Mouse (Mus musculus) embryo, embryonic 10 days (tissue): ENCODE measurements around the gene Sdk1.

Source experiments
- DNase-seq: peaks from one replicate; pipeline ENCODE4 v3.0.0-alpha.2; 2015; ENCODE audit warnings: low spot score

Sdk1 gene

DNA sequence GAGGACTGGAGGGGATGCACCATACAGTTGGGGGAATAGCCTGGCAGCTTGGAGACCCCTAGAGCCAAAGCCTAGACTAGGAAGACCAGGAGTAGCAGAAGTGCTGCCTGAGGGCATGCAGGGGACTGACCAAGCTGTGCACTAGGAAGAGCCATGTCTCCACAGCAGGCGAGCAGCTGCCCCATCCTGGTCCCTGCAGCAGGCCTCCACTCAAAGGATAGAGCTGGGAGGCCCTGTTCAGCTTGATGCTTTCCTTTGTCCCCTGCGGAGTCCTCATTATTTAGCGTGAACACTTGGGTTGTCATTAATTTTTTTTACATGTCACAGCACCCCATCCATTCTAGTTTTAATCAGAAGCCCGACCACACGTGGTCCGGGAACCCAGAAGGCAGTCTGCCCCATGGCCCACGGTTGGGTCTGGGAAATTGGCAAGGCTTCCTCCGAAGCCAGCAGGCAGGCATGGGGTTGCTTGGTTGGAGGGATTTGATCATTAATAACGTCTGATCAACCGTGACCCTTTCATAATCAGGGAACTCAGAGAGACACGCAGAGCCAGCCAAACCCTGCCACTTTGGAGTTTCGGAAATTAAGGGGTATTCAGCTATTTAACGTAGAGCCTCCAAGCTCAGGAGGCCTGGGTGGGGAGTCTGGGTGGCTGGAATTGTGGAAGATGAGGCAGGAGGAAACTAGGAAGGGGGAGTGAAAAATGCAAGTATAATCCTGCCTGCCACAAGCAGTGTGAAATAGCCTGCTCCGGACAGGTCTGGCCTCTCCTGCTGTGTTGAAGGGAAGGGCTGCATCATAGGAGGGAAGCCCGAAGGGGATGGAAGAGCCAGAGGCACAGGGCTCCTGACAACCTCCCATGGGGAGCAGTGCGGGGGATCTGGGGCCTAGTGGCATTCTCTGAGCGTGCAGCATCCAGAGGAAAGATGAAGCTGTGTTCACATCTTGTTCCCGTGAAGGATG is 872.2 kb downstream of the Sdk1 start:
- peak; percentile 33 for DNase-seq

DNA sequence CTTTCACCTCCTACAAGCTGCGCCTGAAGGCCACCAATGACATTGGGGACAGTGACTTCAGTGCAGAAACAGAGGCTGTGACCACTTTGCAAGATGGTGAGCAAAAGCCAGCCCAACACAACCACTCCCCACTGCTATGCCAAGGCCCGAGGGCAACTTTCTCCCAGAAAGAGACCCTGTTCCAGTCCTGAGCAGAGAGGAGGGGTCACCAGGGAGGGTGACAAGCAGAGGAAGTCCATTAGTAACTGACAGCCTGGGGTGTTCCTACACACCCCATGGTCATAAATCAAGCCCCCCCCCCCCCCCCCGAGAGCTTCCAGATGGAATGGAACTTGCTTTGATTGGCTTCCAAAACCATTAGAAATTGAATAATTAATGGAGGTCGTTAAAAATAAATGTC is 886.5 kb downstream of the Sdk1 start:
- no peak for DNase-seq

DNA sequence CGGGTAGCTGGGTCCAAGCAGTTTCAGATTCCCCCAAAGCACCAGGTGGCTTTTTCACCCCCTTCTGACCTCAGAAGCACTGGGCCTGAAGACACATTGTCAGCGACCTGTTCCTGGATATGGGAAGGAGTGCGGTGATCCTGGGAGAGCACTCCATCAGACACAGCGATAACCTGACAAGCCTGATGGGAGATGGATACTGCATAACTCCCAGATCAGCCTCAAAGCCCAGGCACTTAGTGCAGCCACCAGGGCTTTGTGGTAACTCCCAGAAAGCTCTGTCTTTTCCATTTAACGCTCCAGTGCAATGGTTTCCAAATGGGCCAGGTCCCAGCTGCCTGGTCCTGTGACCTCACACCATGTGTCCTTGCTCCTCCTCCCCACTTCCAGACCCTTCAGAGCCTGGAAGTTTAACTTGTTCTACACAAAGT is 886.9 kb downstream of the Sdk1 start:
- peak; percentile 61 for DNase-seq

DNA sequence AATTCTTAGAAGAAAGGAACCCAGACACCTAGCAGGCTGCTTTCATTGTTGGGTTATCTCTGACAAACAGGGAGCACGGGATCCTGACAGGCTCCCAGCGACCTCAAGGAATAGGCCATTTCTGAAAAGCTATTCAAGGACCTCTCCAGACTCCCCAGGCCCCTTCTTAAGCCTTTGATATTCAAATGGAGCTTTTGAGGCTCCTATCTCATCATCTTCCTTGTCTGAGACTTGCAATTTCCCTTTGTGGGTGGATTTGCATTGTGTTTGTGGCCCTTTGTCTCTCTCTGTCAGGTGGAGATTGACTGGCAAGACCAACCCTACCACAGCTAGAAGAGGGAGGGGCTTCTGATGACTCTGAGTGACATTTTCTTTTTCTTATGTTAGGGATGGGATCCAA is 888.7 kb downstream of the Sdk1 start:
- DNase-seq: no peak

DNA sequence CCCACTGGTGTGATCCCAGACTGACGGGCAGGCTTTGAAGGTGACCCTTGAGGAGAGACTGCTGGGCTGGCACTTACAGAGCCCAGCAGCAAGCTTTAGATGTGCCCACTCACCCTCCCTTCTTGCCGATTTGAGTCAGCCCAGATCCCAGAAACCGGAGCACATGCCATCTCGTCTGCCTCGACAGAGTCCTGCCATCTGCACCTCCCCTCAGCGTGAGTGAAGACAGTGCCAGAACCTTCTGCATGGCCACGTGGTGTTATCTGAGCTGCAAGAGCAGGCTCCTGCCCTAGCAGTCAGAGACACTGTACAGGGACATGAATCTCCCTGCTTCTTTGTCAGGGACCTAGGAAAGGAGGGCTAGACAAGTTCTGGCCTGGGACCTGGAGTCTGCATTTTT is 898.7 kb downstream of the Sdk1 start:
- DNase-seq: no peak

DNA sequence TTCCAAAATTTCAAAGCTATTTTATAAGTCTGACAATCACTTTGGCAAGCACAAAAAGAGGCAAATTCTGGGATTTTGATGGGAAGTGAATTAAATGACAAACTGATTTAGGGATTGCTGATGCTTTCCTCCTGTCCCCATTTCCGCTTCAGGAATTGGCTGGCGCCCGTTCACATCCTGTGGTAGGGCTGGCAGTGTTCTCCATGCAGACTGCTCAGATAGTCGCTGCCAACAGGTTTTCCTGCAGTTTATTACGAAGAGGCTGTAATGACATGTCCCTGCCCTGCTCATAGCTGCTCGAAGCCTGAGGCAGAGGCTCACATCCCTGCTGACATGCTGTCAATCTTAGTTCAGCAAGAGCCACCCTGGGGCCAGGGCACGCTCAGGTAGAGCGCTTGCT is 908.3 kb downstream of the Sdk1 start:
- DNase-seq: no peak

DNA sequence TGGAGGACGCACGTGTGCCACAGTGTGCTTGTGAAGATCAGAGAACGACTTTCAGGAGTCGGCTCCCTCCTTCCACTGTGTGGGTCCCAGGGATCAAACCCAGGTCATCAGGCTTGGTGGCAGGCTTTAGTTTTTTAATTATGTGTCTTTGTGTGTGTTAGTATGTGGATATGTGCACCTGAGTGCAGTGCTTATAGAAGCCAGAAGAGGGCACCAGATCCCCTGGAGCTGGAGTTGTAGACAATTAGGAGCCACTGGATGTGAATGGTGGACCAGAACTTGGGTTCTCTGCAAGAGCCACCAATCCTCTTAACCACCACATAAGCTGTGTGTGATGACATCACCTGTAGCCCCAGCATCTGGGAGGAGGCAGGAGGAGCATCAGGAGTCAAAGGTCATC is 909.5 kb downstream of the Sdk1 start:
- no peak for DNase-seq

DNA sequence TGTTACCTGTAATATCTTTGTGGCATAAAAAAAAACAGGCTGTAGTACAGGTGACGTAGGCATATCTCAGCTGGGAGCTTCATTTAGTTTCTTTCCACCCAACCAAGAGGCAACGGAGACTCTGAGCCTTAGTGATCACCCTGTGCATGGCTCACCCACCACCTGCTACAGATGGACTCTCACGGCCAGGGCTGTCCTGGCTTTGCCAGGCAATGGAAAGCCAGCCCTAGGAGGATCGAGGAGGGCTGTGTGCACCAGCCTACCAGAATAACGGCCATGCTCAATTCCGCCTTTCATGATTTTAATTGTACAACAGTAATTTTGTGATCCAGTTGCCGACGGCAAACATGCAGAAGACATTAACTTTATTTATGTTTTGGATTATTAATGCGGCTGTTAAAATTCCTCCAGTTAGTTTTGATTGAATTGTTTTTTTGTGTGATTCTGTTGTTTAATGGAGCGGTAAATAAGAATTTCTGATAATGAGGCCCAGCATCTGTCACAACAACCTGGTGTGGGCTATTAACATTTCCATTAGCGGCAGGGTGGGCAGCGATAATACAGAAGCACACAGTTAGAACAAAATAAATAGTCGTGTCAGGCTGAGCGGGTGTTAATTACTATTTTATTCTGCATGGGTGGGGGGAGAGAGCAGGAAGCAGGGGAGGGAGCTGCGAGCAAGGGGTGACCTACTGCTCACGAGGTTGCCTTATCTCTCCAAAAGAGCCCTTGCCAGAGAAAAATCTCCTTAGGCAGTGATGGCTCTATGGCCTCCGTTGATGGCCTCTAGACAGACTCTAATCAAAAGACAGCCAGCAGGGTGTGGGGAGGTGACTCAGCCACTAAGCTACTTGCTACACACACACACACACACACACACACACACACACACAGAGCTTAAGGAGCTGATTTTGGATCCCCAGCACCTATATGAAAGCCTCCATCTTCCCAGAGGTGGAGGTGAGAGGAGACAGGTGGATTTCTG is 915.9 kb downstream of the Sdk1 start:
- DNase-seq: no peak

DNA sequence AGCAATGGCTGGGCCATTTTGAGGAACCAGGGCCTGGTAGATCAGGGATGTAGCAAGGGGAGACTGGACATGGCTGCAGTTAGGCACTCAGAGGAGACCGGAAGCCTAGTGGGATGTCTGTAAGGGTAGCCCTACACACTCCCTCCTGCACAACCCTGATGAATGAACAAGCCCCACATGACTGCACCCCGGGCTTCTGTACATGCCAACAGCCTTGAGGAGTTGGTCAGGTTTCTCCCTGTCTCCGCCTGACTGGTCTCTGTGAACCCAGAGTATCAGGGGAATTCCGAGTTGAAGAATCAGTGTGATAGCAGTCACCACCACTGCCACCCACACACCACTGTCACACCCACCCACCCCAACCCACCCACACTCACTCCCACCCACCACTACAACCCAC is 922.2 kb downstream of the Sdk1 start:
- no peak for DNase-seq

DNA sequence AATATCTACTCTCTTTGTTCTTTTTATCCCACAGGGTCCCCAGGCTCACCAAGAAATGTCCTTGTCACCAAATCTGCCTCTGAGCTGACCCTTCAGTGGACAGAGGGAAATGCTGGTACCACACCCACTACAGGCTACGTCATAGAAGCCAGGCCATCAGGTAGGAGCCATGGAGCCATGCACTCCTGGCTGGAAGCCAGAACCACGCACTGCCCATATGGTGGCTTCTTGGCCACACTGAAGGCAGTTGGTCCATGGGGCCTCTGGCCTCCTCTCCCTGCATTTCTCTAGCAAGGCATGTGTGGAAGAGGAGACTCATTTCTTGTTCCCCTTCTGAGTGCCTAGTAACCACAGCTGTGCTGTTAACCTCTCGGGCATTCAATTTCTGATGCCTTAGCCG is 932.3 kb downstream of the Sdk1 start:
- no peak for DNase-seq

DNA sequence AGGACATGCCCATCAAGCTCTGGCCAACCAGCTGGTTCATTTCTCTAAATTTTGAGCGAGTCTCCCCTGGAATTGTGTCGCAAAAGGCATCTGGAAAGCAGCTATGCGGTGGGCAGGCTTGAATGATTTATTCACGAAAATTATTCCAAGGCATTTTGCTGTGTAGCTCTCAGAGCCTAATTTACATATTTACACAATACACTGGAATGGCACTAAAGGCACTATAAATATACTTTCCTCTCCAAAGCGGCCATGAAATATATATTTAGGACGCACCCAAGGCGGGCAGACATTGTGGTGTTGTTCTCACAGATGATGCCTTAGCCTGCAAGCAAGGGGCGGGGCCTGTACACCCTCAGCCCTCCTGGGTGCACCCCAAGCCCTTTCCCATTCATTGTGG is 936.9 kb downstream of the Sdk1 start:
- no peak for DNase-seq

DNA sequence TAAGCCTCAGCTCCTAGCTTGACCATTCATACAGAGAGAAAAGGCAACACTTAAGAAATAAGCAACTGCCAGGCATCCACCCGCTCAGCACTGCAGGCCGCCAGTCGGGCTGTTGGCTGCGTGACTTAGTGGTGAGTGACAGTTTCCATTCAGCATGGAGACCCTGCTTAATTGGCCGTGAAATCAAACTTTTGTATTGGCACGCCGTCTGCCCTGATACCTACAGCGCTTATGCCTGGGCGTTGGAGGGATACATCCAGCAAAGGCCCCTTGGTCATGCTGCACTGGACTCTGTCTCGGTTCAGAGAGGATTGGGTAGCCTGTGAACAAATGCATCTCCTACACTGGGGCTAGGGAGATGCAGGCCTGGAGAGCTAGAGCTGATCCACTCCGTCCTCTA is 938.0 kb downstream of the Sdk1 start:
- DNase-seq: peak; percentile 88

DNA sequence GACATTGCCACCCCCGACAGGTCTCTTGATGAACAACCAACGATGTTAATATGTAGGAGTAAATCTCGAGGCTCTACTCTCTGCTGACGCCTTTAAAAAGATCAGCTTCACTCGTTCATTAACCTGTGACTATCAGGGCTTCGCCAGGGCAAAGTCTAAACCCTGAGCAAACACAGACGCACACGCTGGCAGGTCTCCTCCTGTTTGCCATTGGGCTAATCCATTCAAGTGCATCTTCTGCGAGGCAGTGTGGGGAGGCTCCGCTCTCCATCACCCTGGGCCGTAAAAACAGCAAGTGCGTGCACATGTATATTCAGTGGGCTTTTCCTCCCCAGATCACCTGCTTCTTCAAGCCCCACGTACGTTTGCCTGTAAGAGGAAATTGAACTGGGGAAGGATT is 940.6 kb downstream of the Sdk1 start:
- DNase-seq: no peak

DNA sequence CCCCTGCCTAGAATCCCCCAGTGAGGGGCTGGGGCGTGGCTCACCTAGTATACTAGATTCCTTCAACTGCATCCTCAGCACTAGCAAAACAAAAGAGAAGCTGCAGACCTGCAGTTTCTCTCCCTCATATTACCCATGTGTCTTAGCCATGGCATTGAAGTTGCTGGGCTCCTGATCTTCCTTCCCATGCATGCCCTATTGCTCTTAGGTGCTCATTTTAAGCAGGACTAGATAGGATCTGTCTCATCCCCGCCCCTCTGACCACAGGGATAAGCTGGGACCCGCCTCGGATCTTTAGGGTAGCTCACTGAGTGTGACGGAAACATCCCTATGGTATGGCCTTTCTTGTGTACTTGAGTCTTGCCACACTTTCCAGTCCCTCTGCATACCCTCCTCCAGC is 947.5 kb downstream of the Sdk1 start:
- DNase-seq: no peak

DNA sequence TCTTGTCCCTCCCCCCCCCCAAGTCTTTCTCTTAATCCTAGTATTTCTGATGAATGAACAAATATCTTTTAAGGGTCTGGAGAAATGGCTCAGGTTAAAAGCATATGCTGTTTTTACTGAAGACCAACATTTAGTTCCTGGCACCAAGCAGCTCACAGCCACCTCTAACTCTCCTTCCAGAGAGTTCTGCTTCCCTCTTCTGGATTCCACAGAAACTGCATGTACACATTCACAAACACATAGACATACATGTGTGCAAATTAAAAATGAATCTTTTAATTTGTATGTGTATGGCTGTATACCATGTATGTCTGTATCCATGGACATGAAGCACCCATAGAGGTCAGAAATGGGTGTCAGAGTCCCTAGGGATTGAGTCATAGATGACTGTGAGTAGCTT is 968.6 kb downstream of the Sdk1 start:
- DNase-seq: no peak

DNA sequence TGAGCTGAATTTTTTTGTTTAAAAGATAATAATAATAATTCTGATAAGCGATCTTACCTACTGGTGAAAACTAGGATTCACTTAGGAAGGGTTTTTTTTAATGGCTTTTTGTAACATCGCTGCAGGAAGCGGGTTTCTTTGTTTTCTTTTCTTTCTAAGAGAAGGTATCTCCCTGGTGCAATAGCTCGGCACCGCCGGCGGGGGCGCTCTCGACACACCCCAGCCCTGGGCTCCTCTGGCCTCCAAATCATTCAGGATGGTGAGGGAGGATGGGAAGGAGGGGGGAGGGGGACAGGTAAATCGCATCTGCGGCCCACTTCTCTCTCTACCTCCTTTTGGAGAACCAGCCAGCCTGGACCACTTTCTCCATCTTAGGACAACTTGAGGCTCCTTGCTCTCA is 971.0 kb downstream of the Sdk1 start:
- no peak for DNase-seq

DNA sequence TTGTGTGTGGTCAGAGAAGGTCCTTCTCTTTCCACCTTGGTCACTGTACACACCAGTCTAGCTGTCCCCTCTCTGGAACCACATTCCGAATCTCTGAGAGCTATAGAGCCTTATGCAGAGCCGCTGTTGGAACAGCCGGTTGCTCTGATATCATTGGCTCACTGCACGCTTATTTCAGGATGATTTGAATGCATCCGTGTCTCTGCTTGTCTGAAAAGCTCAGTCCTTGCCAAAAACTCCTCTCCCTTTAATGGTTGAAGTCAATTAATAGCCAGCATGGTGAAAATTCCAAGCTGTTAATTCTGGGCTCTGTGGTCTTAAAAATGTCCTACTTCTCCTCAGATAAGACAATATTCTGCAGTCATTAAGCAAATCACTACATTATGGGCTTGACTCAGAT is 974.7 kb downstream of the Sdk1 start:
- DNase-seq: no peak

DNA sequence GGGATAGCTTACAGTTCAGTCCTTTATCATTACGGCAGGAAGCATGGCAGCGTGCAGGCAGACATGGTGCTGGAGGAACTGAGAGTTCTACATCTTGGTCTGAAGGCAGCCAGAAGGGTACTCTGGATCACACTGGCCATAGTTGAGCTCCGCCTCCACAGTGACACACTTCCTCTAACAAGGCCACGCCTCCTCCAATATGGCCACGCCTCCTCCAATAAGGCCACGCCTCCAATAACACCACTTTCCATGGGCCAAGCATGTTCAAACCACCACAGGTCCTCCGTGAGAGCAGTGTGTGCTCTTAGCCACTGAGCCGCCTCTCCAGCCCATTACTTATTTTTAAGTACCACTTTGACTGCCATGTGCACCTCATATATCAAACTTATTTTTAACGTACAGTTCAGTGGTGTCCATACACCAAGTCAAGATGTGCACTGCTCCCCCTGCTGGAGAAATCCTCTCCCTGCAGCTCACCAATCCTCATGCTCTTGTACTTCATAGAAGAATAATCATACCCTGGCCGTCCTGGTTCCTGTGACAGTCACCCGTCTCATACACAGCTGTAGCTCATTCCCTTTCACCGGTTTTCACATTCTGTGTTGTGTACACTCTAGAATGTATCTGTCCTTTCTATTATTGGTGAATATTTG is 979.7 kb downstream of the Sdk1 start:
- peak; percentile 32 for DNase-seq

DNA sequence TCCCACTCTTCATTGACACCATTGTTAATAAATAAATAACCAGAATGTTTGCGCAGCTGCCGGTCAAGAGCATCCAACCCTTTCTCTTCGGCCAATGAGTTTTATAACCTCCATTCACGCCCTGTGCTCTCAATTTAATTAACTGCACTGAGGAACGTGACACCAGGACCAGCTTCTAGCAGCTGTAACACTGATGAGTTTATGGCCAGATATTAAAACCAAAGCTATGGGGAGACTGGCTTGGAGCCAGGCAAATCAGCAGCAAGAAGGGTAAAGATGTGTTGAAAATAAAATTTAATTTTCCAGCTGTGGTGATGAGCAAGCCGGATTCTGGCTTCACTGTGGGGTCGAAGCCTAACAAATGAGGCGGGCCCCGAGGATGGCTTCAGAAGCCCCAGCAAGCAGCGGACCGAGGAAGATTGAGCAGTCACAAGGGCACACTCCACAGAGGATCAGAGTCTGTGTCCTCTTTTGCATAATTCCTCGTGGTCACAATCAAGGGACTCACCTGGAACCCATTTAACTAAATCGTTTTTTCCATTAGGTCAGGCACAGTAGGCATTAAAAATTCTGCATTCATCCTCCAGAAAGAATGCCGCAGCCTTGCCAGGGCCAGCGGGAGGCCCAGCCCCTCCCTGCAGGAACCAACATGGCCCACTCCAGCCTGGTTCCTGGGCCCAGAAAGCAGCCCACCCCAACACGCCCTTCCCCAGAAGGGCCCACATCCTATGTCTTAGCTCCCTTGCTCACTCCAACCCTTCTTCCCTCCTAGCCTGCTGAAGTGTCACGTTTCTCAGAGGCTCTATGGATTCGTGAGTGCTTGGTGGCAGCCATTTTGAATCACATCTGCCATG is 987.9 kb downstream of the Sdk1 start:
- no peak for DNase-seq

DNA sequence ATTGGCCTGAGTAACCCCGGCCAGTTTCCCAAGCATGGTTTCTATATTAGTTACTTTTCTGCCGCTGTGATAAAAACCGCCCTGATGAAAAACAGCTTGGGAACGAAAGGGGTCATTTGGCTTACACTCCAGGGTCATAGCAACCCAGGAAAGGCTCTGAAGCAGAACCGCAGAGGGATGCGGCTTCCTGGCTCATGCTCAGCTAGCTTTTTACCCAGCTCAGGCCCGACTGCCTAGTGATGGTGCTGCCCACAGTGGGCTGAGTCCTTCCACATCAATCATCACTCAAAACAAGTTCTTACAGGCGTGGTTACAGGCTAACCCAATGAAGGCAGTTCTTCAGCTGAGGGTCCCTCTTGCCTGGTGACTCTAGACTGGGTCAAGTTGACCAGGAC is 988.5 kb downstream of the Sdk1 start:
- DNase-seq: no peak

DNA sequence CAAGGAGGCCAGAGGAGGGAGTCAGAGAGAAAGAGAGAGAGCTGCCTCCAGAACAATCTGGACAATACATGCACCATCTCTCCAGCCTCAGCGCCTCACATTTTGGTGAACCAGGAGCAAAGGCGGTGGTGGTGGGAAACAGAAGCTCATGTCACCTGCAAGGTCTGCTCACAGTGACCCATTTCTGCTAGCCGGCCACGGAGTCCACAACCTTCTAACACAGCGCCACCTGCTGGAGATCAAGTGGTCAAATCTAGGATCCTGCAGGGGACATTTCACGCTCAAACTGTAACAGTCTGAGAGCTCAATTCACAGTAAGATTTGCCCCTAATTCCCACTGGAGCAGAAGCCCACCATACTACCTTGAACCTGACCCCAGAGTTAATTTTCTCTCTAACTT is 999.0 kb downstream of the Sdk1 start:
- DNase-seq: no peak
